Mouse (Mus musculus): ENCODE results near the gene Aasdh. TPM values are rescaled to one million over a fixed set of nuclear protein-coding genes. Genes with fewer than 3 reads are reported as not detected.

Aasdh gene
- total and polyA plus RNA-seq, 3 experiments: 20.7 to 26.5 TPM; not detected in 1

DNA sequence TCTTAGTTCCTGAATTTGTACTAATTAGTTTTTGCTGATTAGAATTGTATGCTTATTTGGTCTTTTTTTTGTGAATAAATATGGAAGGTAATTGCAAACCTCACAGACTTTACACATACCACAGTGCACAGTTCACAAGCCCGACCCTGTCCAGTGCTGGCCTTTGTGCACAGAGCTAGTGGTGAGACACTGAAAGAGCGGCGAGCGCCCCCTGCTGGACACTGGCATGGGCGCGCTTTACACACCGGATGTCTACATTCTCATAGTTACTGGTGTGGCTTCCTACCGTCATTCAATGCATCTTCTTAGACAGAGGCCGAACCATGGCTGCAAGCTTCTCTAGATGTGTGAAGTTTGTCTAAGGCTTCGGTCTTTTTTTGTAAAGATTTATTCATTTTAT lies 51.8 kb downstream of the Aasdh start:
- Histone ChIP-seq H3K79me2 (ENCODE audit: control insufficient read depth, insufficient read depth, low read length, poor library complexity) (no peaks in the 10 kb centered on the region), H3K36me3 (ENCODE audit: control insufficient read depth in 1 of 2, insufficient read depth in 2 of 2, low read length in 2 of 2) (no peaks in the 10 kb centered on the region), H3K4me3 (ENCODE audit: control insufficient read depth in 1 of 2, insufficient read depth in 1 of 2, low read depth in 2 of 2, low read length in 2 of 2) (peak overlapping the region in 1 of 2 experiments; percentile 8; a peak in 1 of 4 replicates), H3K27ac (ENCODE audit: control insufficient read depth, low read depth, low read length) (no peak overlapping the region), H3K4me1 (ENCODE audit: control insufficient read depth in 1 of 2, insufficient read depth in 2 of 2, low read length in 2 of 2) (no peaks in the 10 kb centered on the region), H3K27me3 (ENCODE audit: control insufficient read depth in 1 of 2, insufficient read depth in 2 of 2, low read length in 2 of 2) (no peaks in the 10 kb centered on the region), H3K9ac (ENCODE audit: control insufficient read depth, low read depth, low read length, poor library complexity, severe bottlenecking) (peak overlapping the region; percentile 16; the same call in 1 of the 2 replicates), H3K9me3 (replicated peaks; ENCODE audit: insufficient read depth, low read length) (no peaks in the 10 kb centered on the region)
- TF ChIP-seq SMC3 (IDR thresholded peaks at IDR 0.05; ENCODE audit: low read depth, low read length) (peak; percentile 94), ZC3H11A (IDR thresholded peaks at IDR 0.05; ENCODE audit: low read depth, low read length) (peak; percentile 83), NELFE (IDR thresholded peaks at IDR 0.05; ENCODE audit: low read depth, low read length) (no peak), RAD21 (IDR thresholded peaks at IDR 0.05; ENCODE audit: low read depth, low read length) (peak; percentile 92), CTCF (IDR thresholded peaks at IDR 0.05 in 2 of 3, conservative IDR thresholded peaks at IDR 0.05 in 1 of 3; ENCODE audit: control insufficient read depth in 1 of 3, insufficient read depth in 1 of 3, low read depth in 2 of 3, low read length in 3 of 3, poor library complexity in 1 of 3, severe bottlenecking in 1 of 3) (peak; percentile 87 to 100 (median 99)), GATA1 (IDR thresholded peaks at IDR 0.05; ENCODE audit: low read depth, low read length) (no peak), BHLHE40 (IDR thresholded peaks at IDR 0.05; ENCODE audit: borderline replicate concordance, low read depth, low read length) (peak; percentile 20; the same call in 1 of the 2 replicates)
- DNase-seq (ENCODE audit: low read depth, low spot score): peak; percentile 90

DNA sequence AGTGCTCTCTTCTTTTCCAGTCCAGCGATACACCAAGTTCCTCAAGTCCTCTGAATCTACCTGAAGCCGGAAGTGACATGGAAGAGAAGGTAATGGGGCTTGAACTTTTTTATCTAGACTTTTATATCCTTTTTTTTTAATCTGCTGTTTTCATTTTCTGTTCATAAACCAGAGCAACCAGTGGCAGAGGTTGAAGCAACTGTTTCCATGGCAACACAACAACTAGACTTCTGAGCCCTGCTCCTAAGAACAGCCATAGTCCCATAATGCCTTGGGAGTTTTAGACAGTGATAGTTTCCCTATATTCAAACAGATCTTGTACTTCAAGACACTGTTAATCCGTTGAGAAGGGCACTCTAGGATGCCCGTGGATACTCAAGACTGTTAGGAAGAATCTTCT lies 54.0 kb downstream of the Aasdh start:
- DNase-seq (ENCODE audit: low read depth, low spot score): peak; percentile 31
- Histone ChIP-seq H3K27ac (ENCODE audit: control insufficient read depth, low read depth, low read length) (no peak overlapping the region), H3K4me1 (ENCODE audit: control insufficient read depth in 1 of 2, insufficient read depth in 2 of 2, low read length in 2 of 2) (no peaks in the 10 kb centered on the region), H3K36me3 (ENCODE audit: control insufficient read depth in 1 of 2, insufficient read depth in 2 of 2, low read length in 2 of 2) (no peaks in the 10 kb centered on the region), H3K9ac (ENCODE audit: control insufficient read depth, low read depth, low read length, poor library complexity, severe bottlenecking) (no peak overlapping the region), H3K79me2 (ENCODE audit: control insufficient read depth, insufficient read depth, low read length, poor library complexity) (no peaks in the 10 kb centered on the region), H3K4me3 (ENCODE audit: control insufficient read depth in 1 of 2, insufficient read depth in 1 of 2, low read depth in 2 of 2, low read length in 2 of 2) (no peak overlapping the region), H3K9me3 (replicated peaks; ENCODE audit: insufficient read depth, low read length) (no peaks in the 10 kb centered on the region), H3K27me3 (ENCODE audit: control insufficient read depth in 1 of 2, insufficient read depth in 2 of 2, low read length in 2 of 2) (no peaks in the 10 kb centered on the region)
- no peak for TF ChIP-seq POLR2AphosphoS2 (IDR thresholded peaks at IDR 0.05; ENCODE audit: low read length)
- TF ChIP-seq ZC3H11A (IDR thresholded peaks at IDR 0.05; ENCODE audit: low read depth, low read length): no peak
- no peak for TF ChIP-seq MYC (IDR thresholded peaks at IDR 0.05; ENCODE audit: low read depth, low read length)
- TF ChIP-seq MAX (IDR thresholded peaks at IDR 0.05; ENCODE audit: low read length): no peak
- TF ChIP-seq NELFE (IDR thresholded peaks at IDR 0.05; ENCODE audit: low read depth, low read length): no peak
- TF ChIP-seq MXI1 (IDR thresholded peaks at IDR 0.05; ENCODE audit: low read depth, low read length): no peak
- no peak for TF ChIP-seq CTCF (IDR thresholded peaks at IDR 0.05 in 2 of 3, conservative IDR thresholded peaks at IDR 0.05 in 1 of 3; ENCODE audit: control insufficient read depth in 1 of 3, insufficient read depth in 1 of 3, low read depth in 2 of 3, low read length in 3 of 3, poor library complexity in 1 of 3, severe bottlenecking in 1 of 3)
- TF ChIP-seq E2F4 (IDR thresholded peaks at IDR 0.05; ENCODE audit: borderline replicate concordance, low read depth, low read length): no peak
- no peak for TF ChIP-seq MAZ (IDR thresholded peaks at IDR 0.05; ENCODE audit: low read depth, low read length)

DNA sequence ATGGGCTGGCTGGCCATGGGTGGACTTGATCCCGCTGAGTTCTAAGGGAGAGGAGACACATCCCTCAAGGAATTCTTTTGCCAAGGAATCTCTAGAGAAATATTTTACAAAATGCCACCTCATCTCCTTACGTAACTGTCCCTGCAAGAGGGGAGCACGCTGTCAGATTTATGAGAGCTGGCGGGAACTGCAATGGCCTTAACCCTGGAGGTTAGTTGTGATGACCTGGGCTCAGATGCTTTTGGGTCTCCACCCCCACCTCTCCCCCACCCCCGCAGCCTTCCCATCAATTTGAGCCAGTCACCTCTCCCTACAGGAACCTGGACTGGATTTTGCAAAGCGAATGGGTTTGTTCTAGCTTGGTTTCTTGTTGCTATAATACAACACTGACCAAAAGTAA lies 58.2 kb downstream of the Aasdh start:
- Histone ChIP-seq H3K4me1 (ENCODE audit: control insufficient read depth in 1 of 2, insufficient read depth in 2 of 2, low read length in 2 of 2) (no peaks in the 10 kb centered on the region), H3K36me3 (ENCODE audit: control insufficient read depth in 1 of 2, insufficient read depth in 2 of 2, low read length in 2 of 2) (no peaks in the 10 kb centered on the region), H3K4me3 (ENCODE audit: control insufficient read depth in 1 of 2, insufficient read depth in 1 of 2, low read depth in 2 of 2, low read length in 2 of 2) (no peak overlapping the region), H3K27ac (ENCODE audit: control insufficient read depth, low read depth, low read length) (no peak overlapping the region), H3K27me3 (ENCODE audit: control insufficient read depth in 1 of 2, insufficient read depth in 2 of 2, low read length in 2 of 2) (no peaks in the 10 kb centered on the region), H3K9ac (ENCODE audit: control insufficient read depth, low read depth, low read length, poor library complexity, severe bottlenecking) (no peak overlapping the region), H3K79me2 (ENCODE audit: control insufficient read depth, insufficient read depth, low read length, poor library complexity) (no peaks in the 10 kb centered on the region), H3K9me3 (replicated peaks; ENCODE audit: insufficient read depth, low read length) (no peaks in the 10 kb centered on the region)
- no peak for DNase-seq (ENCODE audit: low read depth, low spot score)
- TF ChIP-seq TCF12 (IDR thresholded peaks at IDR 0.05; ENCODE audit: low read depth, low read length) (no peak), EP300 (IDR thresholded peaks at IDR 0.05; ENCODE audit: low read depth in 1 of 2, low read length in 2 of 2) (no peak), MYB (IDR thresholded peaks at IDR 0.05; ENCODE audit: low read depth, low read length) (no peak), MXI1 (IDR thresholded peaks at IDR 0.05; ENCODE audit: low read depth, low read length) (no peak), MYC (IDR thresholded peaks at IDR 0.05; ENCODE audit: low read depth, low read length) (no peak)

All from MEL (cell line).